Mouse (Mus musculus) left cerebral cortex, adult 8-10 months (tissue): ENCODE measurements around the gene Stn1. TPM values are rescaled to one million over a fixed set of nuclear protein-coding genes. Genes with fewer than 3 reads are reported as not detected.

ENCODE experiments used
- DNase-seq, 2 experiments: peaks; one replicate each; pipeline ENCODE4 v3.0.0; 2022; ENCODE audit warnings: low spot score in 2 of 2
- total RNA-seq, 4 experiments: library from RNA; stranded (reverse); gene quantifications; 2 replicates each; pipeline ENCODE4 v1.2.4; 2022

The Stn1 gene
- total RNA-seq, 4 experiments from 2014 or later = 22.5 to 29.1 (median 25.3) TPM

GRCm38 (mm10) chr19:47545055-47545454 lies 7.7 kb upstream of the Stn1 start:
- no peak for DNase-seq

- DNase-seq = no peak
Measured at GRCm38 (mm10) chr19:47542441-47542840, 5.1 kb upstream of the Stn1 start.

- DNase-seq = no peak
Measured at GRCm38 (mm10) chr19:47538801-47539200, 1.5 kb upstream of the Stn1 start.

- DNase-seq = no peak
Measured at GRCm38 (mm10) chr19:47537879-47538278, 572 bp upstream of the Stn1 start.

GRCm38 (mm10) chr19:47536521-47537299 lies 597 bp downstream of the Stn1 start:
- peak; percentile 89 to 97 for DNase-seq

GRCm38 (mm10) chr19:47534131-47534530 lies 3.2 kb downstream of the Stn1 start:
- no peak for DNase-seq

- no peak for DNase-seq
Measured at GRCm38 (mm10) chr19:47532449-47532848, 4.9 kb downstream of the Stn1 start.

GRCm38 (mm10) chr19:47531309-47531708 lies 6.0 kb downstream of the Stn1 start:
- no peak for DNase-seq

GRCm38 (mm10) chr19:47526239-47526986 lies 10.9 kb downstream of the Stn1 start:
- DNase-seq = peak in 1 of 2 experiments; percentile 47

GRCm38 (mm10) chr19:47524905-47525304 lies 12.4 kb downstream of the Stn1 start:
- no peak for DNase-seq

GRCm38 (mm10) chr19:47521403-47521802 lies 15.9 kb downstream of the Stn1 start:
- no peak for DNase-seq

GRCm38 (mm10) chr19:47519163-47519893 lies 18.0 kb downstream of the Stn1 start:
- DNase-seq = no peak

- no peak for DNase-seq
Measured at GRCm38 (mm10) chr19:47518475-47519162, 18.7 kb downstream of the Stn1 start.

GRCm38 (mm10) chr19:47517570-47517969 lies 19.7 kb downstream of the Stn1 start:
- no peak for DNase-seq

GRCm38 (mm10) chr19:47516879-47517278 lies 20.4 kb downstream of the Stn1 start:
- DNase-seq = no peak

- DNase-seq = no peak
Measured at GRCm38 (mm10) chr19:47515091-47515490, 22.2 kb downstream of the Stn1 start.

GRCm38 (mm10) chr19:47513618-47513897 lies 23.7 kb downstream of the Stn1 start:
- DNase-seq = no peak

GRCm38 (mm10) chr19:47512794-47513617 lies 24.3 kb downstream of the Stn1 start:
- DNase-seq = no peak

GRCm38 (mm10) chr19:47511958-47512357 lies 25.3 kb downstream of the Stn1 start:
- no peak for DNase-seq

- DNase-seq = no peak
Measured at GRCm38 (mm10) chr19:47511294-47511675, 26.0 kb downstream of the Stn1 start.
